Mouse (Mus musculus) heart, adult 18-20 months (tissue): ENCODE data around the gene Degs1. TPM values are rescaled to one million over a fixed set of nuclear protein-coding genes. Genes with fewer than 3 reads are reported as not detected.

Experiments used
- DNase-seq, 2 experiments: peaks; one replicate each; pipeline ENCODE4 v3.0.0; 2021 to 2022; ENCODE audit warnings: mixed read lengths in 1 of 2
- total RNA-seq, 2 experiments: library from RNA; stranded (reverse); gene quantifications; 2 replicates each; pipeline ENCODE4 v1.2.3; 2021

Gene Degs1
- total RNA-seq, 2 experiments from 2014 or later: 59.4 to 62.4 TPM

- no peak for DNase-seq
Observed at GRCm38 (mm10) chr1:182226261-182226660, 56.3 kb downstream of the Degs1 start.

Other genes with a start within 250 kb of the Degs1 start
- 10 to 100 TPM; 49.4 to 52.0 TPM for gene Srp9, start 158.1 kb downstream of the Degs1 start, total RNA-seq
- not detected for gene Vmn1r1, start 118.3 kb downstream of the Degs1 start, total RNA-seq
- 10 to 100 TPM; 20.7 to 22.5 TPM for gene Fbxo28, start 58.8 kb upstream of the Degs1 start, total RNA-seq
- 1 to 10 TPM; 8.9 to 9.1 TPM for gene Trp53bp2, start 126.4 kb upstream of the Degs1 start, total RNA-seq
- gene Capn2, start 234.8 kb upstream of the Degs1 start, total RNA-seq: 10 to 100 TPM; 67.5 to 68.4 TPM